Mouse (Mus musculus): Measurements from ENCODE around the gene Gnpat. TPM values are rescaled to one million over a fixed set of nuclear protein-coding genes. Genes with fewer than 3 reads are reported as not detected.

Gnpat gene
- total and polyA plus RNA-seq, 3 experiments: 74.3 to 637 (median 117) TPM

GRCm38 (mm10) chr8:124816866-124817265 lies 46.0 kb upstream of the Gnpat start:
- no peak overlapping the region for H3K4me3 ChIP-seq (ENCODE audit: control insufficient read depth in 1 of 2, insufficient read depth in 1 of 2, low read depth in 2 of 2, low read length in 2 of 2)
- H3K9me3 ChIP-seq (replicated peaks; ENCODE audit: insufficient read depth, low read length): no peaks in the 10 kb centered on the region
- peaks cover 0 to 5% of the 10 kb centered on the region in 2 experiments; a peak in 2 of 4 replicates for H3K27me3 ChIP-seq (ENCODE audit: control insufficient read depth in 1 of 2, insufficient read depth in 2 of 2, low read length in 2 of 2)
- H3K79me2 ChIP-seq (ENCODE audit: control insufficient read depth, insufficient read depth, low read length, poor library complexity): no peaks in the 10 kb centered on the region
- DNase-seq (ENCODE audit: low read depth, low spot score): no peak
- H3K36me3 ChIP-seq (ENCODE audit: control insufficient read depth in 1 of 2, insufficient read depth in 2 of 2, low read length in 2 of 2): no peaks in the 10 kb centered on the region
- no peak for TF ChIP-seq NELFE (IDR thresholded peaks at IDR 0.05; ENCODE audit: low read depth, low read length)
- TF ChIP-seq EP300 (IDR thresholded peaks at IDR 0.05; ENCODE audit: low read depth in 1 of 2, low read length in 2 of 2): no peak
- TF ChIP-seq MYB (IDR thresholded peaks at IDR 0.05; ENCODE audit: low read depth, low read length): no peak
- TF ChIP-seq BHLHE40 (IDR thresholded peaks at IDR 0.05; ENCODE audit: borderline replicate concordance, low read depth, low read length): no peak
- TF ChIP-seq MAX (IDR thresholded peaks at IDR 0.05; ENCODE audit: low read length): no peak
- no peak for TF ChIP-seq ELF1 (IDR thresholded peaks at IDR 0.05; ENCODE audit: low read depth, low read length)
- TF ChIP-seq ZKSCAN1 (IDR thresholded peaks at IDR 0.05; ENCODE audit: low read depth, low read length): no peak
- no peak for TF ChIP-seq RAD21 (IDR thresholded peaks at IDR 0.05; ENCODE audit: low read depth, low read length)
- no peak for TF ChIP-seq E2F4 (IDR thresholded peaks at IDR 0.05; ENCODE audit: borderline replicate concordance, low read depth, low read length)
- TF ChIP-seq POLR2A (IDR thresholded peaks at IDR 0.05; ENCODE audit: control insufficient read depth in 1 of 2, insufficient read depth in 1 of 2, low read depth in 1 of 2, low read length in 2 of 2, poor library complexity in 1 of 2): no peak
- no peak for TF ChIP-seq MYC (IDR thresholded peaks at IDR 0.05; ENCODE audit: low read depth, low read length)
- TF ChIP-seq MEF2A (IDR thresholded peaks at IDR 0.05; ENCODE audit: extremely low read depth, insufficient replicate concordance, low read depth, low read length, poor library complexity, severe bottlenecking): no peak
- TF ChIP-seq MXI1 (IDR thresholded peaks at IDR 0.05; ENCODE audit: low read depth, low read length): no peak
- H3K27ac ChIP-seq (ENCODE audit: control insufficient read depth, low read depth, low read length): no peak overlapping the region
- no peaks in the 10 kb centered on the region for H3K4me1 ChIP-seq (ENCODE audit: control insufficient read depth in 1 of 2, insufficient read depth in 2 of 2, low read length in 2 of 2)
- no peak overlapping the region for H3K9ac ChIP-seq (ENCODE audit: control insufficient read depth, low read depth, low read length, poor library complexity, severe bottlenecking)

GRCm38 (mm10) chr8:124817361-124817760 lies 45.5 kb upstream of the Gnpat start:
- H3K27me3 ChIP-seq (ENCODE audit: control insufficient read depth in 1 of 2, insufficient read depth in 2 of 2, low read length in 2 of 2): peaks cover 0 to 5% of the 10 kb centered on the region in 2 experiments; a peak in 2 of 4 replicates
- no peak overlapping the region for H3K4me3 ChIP-seq (ENCODE audit: control insufficient read depth in 1 of 2, insufficient read depth in 1 of 2, low read depth in 2 of 2, low read length in 2 of 2)
- H3K79me2 ChIP-seq (ENCODE audit: control insufficient read depth, insufficient read depth, low read length, poor library complexity): no peaks in the 10 kb centered on the region
- TF ChIP-seq BHLHE40 (IDR thresholded peaks at IDR 0.05; ENCODE audit: borderline replicate concordance, low read depth, low read length) (no peak), EP300 (IDR thresholded peaks at IDR 0.05; ENCODE audit: low read depth in 1 of 2, low read length in 2 of 2) (no peak), JUND (IDR thresholded peaks at IDR 0.05; ENCODE audit: low read depth, low read length) (no peak)
- no peaks in the 10 kb centered on the region for H3K4me1 ChIP-seq (ENCODE audit: control insufficient read depth in 1 of 2, insufficient read depth in 2 of 2, low read length in 2 of 2)
- DNase-seq (ENCODE audit: low read depth, low spot score): no peak
- H3K9me3 ChIP-seq (replicated peaks; ENCODE audit: insufficient read depth, low read length): no peaks in the 10 kb centered on the region
- no peak overlapping the region for H3K9ac ChIP-seq (ENCODE audit: control insufficient read depth, low read depth, low read length, poor library complexity, severe bottlenecking)
- no peaks in the 10 kb centered on the region for H3K36me3 ChIP-seq (ENCODE audit: control insufficient read depth in 1 of 2, insufficient read depth in 2 of 2, low read length in 2 of 2)
- H3K27ac ChIP-seq (ENCODE audit: control insufficient read depth, low read depth, low read length): no peak overlapping the region

- H3K27ac ChIP-seq (ENCODE audit: control insufficient read depth, low read depth, low read length): no peak overlapping the region
- peaks cover 0 to 4% of the 10 kb centered on the region in 2 experiments; a peak in 1 of 4 replicates for H3K27me3 ChIP-seq (ENCODE audit: control insufficient read depth in 1 of 2, insufficient read depth in 2 of 2, low read length in 2 of 2)
- no peak for DNase-seq (ENCODE audit: low read depth, low spot score)
- H3K79me2 ChIP-seq (ENCODE audit: control insufficient read depth, insufficient read depth, low read length, poor library complexity): no peaks in the 10 kb centered on the region
- no peak overlapping the region for H3K9ac ChIP-seq (ENCODE audit: control insufficient read depth, low read depth, low read length, poor library complexity, severe bottlenecking)
- no peaks in the 10 kb centered on the region for H3K4me1 ChIP-seq (ENCODE audit: control insufficient read depth in 1 of 2, insufficient read depth in 2 of 2, low read length in 2 of 2)
- H3K9me3 ChIP-seq (replicated peaks; ENCODE audit: insufficient read depth, low read length): no peaks in the 10 kb centered on the region
- TF ChIP-seq TAL1 (IDR thresholded peaks at IDR 0.05; ENCODE audit: low read length) (no peak), RCOR1 (IDR thresholded peaks at IDR 0.05; ENCODE audit: low read depth, low read length) (no peak), EP300 (IDR thresholded peaks at IDR 0.05; ENCODE audit: low read depth in 1 of 2, low read length in 2 of 2) (no peak)
- no peaks in the 10 kb centered on the region for H3K36me3 ChIP-seq (ENCODE audit: control insufficient read depth in 1 of 2, insufficient read depth in 2 of 2, low read length in 2 of 2)
- no peak overlapping the region for H3K4me3 ChIP-seq (ENCODE audit: control insufficient read depth in 1 of 2, insufficient read depth in 1 of 2, low read depth in 2 of 2, low read length in 2 of 2)
These were observed 43.2 kb upstream of the Gnpat start for GRCm38 (mm10) chr8:124819612-124820115.

Data from MEL (cell line).